Mouse (Mus musculus) hematopoietic stem cell, adult 5-6 weeks (primary cell): Measurements from ENCODE around the gene Spag17. TPM values are rescaled to one million over a fixed set of nuclear protein-coding genes. Genes with fewer than 3 reads are reported as not detected.
"Not testable (repeated sequence)": the region's sequence is repeated elsewhere in the genome, so short reads cannot be mapped to it uniquely, and the experiment has no call there.

ENCODE experiments used
- ATAC-seq, 2 experiments: fragments of 125-278 bp in 1 of 2; replicated peaks in 1 of 2; 2 replicates each; pipeline ENCODE4 v1.8.0; 2016 to 2017; ENCODE audit warnings: inconsistent platforms in 2 of 2, mild to moderate bottlenecking in 2 of 2, moderate number of reproducible peaks in 2 of 2, low read depth in 1 of 2, moderate TSS enrichment in 1 of 2; ENCODE audit not compliant: low FRiP score in 2 of 2, poor library complexity in 2 of 2, severe bottlenecking in 2 of 2, insufficient read depth in 1 of 2, low TSS enrichment in 1 of 2
- total RNA-seq: library from RNA; stranded (forward); fragments of 172-1452, 232-1000 nt; gene quantifications from 2 replicates; pipeline ENCODE4 v1.2.3, GENCODE M21; 2017

Gene Spag17
- 1.5 TPM in 1 of 2 replicates, not detected in the other for total RNA-seq

- peak; percentile 97 for ATAC-seq
Measured at GRCm38 (mm10) chr3:99885187-99885811, at the start of gene Spag17. Gene Spag17, plus strand, starts transcription at chr3:99885406.

- no peak for ATAC-seq
Measured at GRCm38 (mm10) chr3:99842333-99842732, 42.9 kb upstream of the Spag17 start.

GRCm38 (mm10) chr3:99842808-99843207 lies 42.4 kb upstream of the Spag17 start:
- no peak for ATAC-seq

GRCm38 (mm10) chr3:99843233-99843632 lies 42.0 kb upstream of the Spag17 start:
- no peak for ATAC-seq

- ATAC-seq: no peak
Measured at GRCm38 (mm10) chr3:99850926-99851325, 34.3 kb upstream of the Spag17 start.

GRCm38 (mm10) chr3:99854595-99854994 lies 30.6 kb upstream of the Spag17 start:
- ATAC-seq: no peak

- ATAC-seq: peak in 1 of 2 experiments; percentile 53; a peak in 1 of 4 replicates
Measured at GRCm38 (mm10) chr3:99858922-99859321, 26.3 kb upstream of the Spag17 start.

- no peak for ATAC-seq
Measured at GRCm38 (mm10) chr3:99864706-99865105, 20.5 kb upstream of the Spag17 start.

- ATAC-seq: no peak
Measured at GRCm38 (mm10) chr3:99875137-99875536, 10.1 kb upstream of the Spag17 start.

- no peak for ATAC-seq
Measured at GRCm38 (mm10) chr3:99881498-99881897, 3.7 kb upstream of the Spag17 start.

GRCm38 (mm10) chr3:99883988-99884564 lies 1.1 kb upstream of the Spag17 start:
- no peak for ATAC-seq

- ATAC-seq: not testable (repeated sequence)
Measured at GRCm38 (mm10) chr3:99894741-99895140, 9.5 kb downstream of the Spag17 start.

GRCm38 (mm10) chr3:99913809-99914439 lies 28.7 kb downstream of the Spag17 start:
- ATAC-seq: no peak

GRCm38 (mm10) chr3:99922944-99923343 lies 37.7 kb downstream of the Spag17 start:
- no peak; a peak in 1 of 4 replicates for ATAC-seq

- ATAC-seq: no peak
Measured at GRCm38 (mm10) chr3:99930920-99931620, 45.9 kb downstream of the Spag17 start.

GRCm38 (mm10) chr3:99936159-99936558 lies 51.0 kb downstream of the Spag17 start:
- ATAC-seq: peak in 1 of 2 experiments; percentile 56; a peak in 2 of 4 replicates

- 0 out of 4 replicates have a peak, but pooled peaks of 1 of the 2 experiments have one; percentile 32 for ATAC-seq
Measured at GRCm38 (mm10) chr3:99938611-99939286, 53.5 kb downstream of the Spag17 start.
